Comparison of ENCODE assay signal across 29 mouse cellular contexts in the genomic region with DNA sequence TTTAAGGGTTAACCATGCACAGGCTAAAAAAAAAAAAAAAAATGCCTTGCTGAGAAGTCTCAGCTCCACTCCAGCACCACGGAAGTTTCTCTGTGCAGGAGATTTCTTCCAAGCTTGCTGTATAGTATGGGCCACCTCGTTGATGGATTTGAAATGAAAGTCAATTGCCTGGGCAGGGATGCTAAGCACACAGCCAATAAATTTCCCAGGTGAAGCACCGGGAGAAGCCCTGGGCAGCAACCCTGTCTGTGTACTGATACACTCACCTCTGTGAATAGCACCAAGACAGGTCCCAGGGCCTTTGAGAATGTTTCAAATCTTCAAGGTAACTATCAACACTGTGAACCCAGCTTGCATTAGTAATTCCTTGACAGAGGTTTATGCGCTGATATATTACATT. TPM values are rescaled to one million over a fixed set of nuclear protein-coding genes. Genes with fewer than 3 reads are reported as not detected.
"Had no signal": no experiment of that assay in that cellular context is flagged by ENCODE, and none has a peak within 500 bp of the region (broad histone marks: within the 10 kb centered on the region; RNA-seq: fewer than 3 reads in every experiment).

No protein-coding gene starts in this region.

- H3K9me3 ChIP-seq: heart, embryonic 10.5 days; hindbrain, embryonic 13.5 days; hindbrain, embryonic 15.5 days; kidney, embryonic 15.5 days; limb, embryonic 13.5 days; limb, embryonic 15.5 days; liver, embryonic 12.5 days had no signal

- DNase-seq: gastrocnemius, postnatal 14 days; gastrocnemius, postnatal 36 days; heart, adult 18-20 months; heart, postnatal 14 days; heart, postnatal 36 days; kidney, adult 11 months; kidney, adult 2 months; kidney, adult 9 months; kidney, postnatal 36 days; layer of hippocampus, adult 9-11 months; layer of hippocampus, postnatal 36 days had no signal

- H3K4me3 ChIP-seq: heart, embryonic 10.5 days; hindbrain, embryonic 13.5 days; hindbrain, embryonic 15.5 days; kidney, embryonic 15.5 days; limb, embryonic 13.5 days; limb, embryonic 15.5 days; liver, embryonic 12.5 days had no signal

- H3K27ac ChIP-seq: heart, embryonic 10.5 days; hindbrain, embryonic 15.5 days; kidney, embryonic 15.5 days; kidney, postnatal 0 days; limb, embryonic 13.5 days; limb, embryonic 15.5 days; liver, embryonic 12.5 days; liver, embryonic 14.5 days had no signal

- H3K36me3 ChIP-seq: heart, embryonic 10.5 days; hindbrain, embryonic 13.5 days; hindbrain, embryonic 15.5 days; kidney, embryonic 15.5 days; limb, embryonic 13.5 days; limb, embryonic 15.5 days; liver, embryonic 12.5 days had no signal

- H3K4me1 ChIP-seq: limb, embryonic 15.5 days; liver, embryonic 12.5 days had no signal

- H3K4me2 ChIP-seq: hindbrain, embryonic 13.5 days; hindbrain, embryonic 15.5 days; kidney, embryonic 15.5 days; limb, embryonic 13.5 days; limb, embryonic 15.5 days; liver, embryonic 12.5 days had no signal

- H3K27me3 ChIP-seq: hindbrain, embryonic 13.5 days; hindbrain, embryonic 15.5 days; kidney, embryonic 15.5 days; limb, embryonic 13.5 days; limb, embryonic 15.5 days; liver, embryonic 12.5 days had no signal

- H3K9ac ChIP-seq: hindbrain, embryonic 13.5 days; hindbrain, embryonic 15.5 days; kidney, embryonic 15.5 days; limb, embryonic 13.5 days; limb, embryonic 15.5 days; liver, embryonic 12.5 days; liver, embryonic 14.5 days had no signal

- ATAC-seq: intestine, embryonic 16.5 days; liver, embryonic 12.5 days had no signal

RNA-seq across cellular contexts. Expression of gene 1700086D15Rik, which starts 47.6 kb away (rescaled TPM):
- total RNA-seq: gastrocnemius, postnatal 14 days; heart, adult 18-20 months; heart, postnatal 36 days; hematopoietic stem cell, adult 5-6 weeks had no signal
- polyA plus RNA-seq: gonadal fat pad, adult 2 months; heart, embryonic 14.5 days; heart, embryonic 16.5 days; hindbrain, embryonic 11.5 days; hindbrain, embryonic 13.5 days; hindbrain, embryonic 15.5 days; intestine, embryonic 14.5 days; intestine, embryonic 16.5 days; kidney, embryonic 15.5 days; kidney, postnatal 0 days; large intestine, adult 2 months; liver, adult 2 months; liver, embryonic 12.5 days; liver, embryonic 14.5 days had no signal

RNA-seq across cellular contexts. Expression of gene Arhgap44, which starts 50.7 kb away (rescaled TPM):
- total RNA-seq: hematopoietic stem cell, adult 5-6 weeks had no signal
